Mouse (Mus musculus) Patski (cell line): ENCODE measurements around the gene Zbtb46. TPM values are rescaled to one million over a fixed set of nuclear protein-coding genes. Genes with fewer than 3 reads are reported as not detected.

ENCODE experiments used
- ATAC-seq: fragments of 100-300 bp; one replicate; pipeline ENCODE4 v1.8.0; 2021
- CTCF ChIA-PET: fragments of 350-600 bp; sonication (Branson Sonifier 250); formaldehyde crosslinking; loops from one replicate; lab custom pipeline; 2022; ENCODE audit warnings: inconsistent platforms; lab: Charles Lee
- POLR2A ChIA-PET: fragments of 350-600 bp; sonication (Branson Sonifier 250); formaldehyde crosslinking; loops from one replicate; lab custom pipeline; 2022; ENCODE audit warnings: antibody characterized with exemption, inconsistent platforms; lab: Charles Lee
- DNase-seq: peaks from one replicate; pipeline ENCODE4 v3.0.0-alpha.2; 2011; ENCODE audit warnings: low read depth, low spot score
- H3K27me3 ChIP-seq: fragments of 371-371 bp; one replicate; pipeline ENCODE4 v1.5.1; 2021
- CTCF ChIP-seq: fragments of 100-300 bp; IDR thresholded peaks from one replicate; pipeline ENCODE4 v1.5.1; 2021
- in situ Hi-C: fragments of 300-500 bp; cut with MboI; formaldehyde crosslinking; loops from 3 replicates; pipeline ENCODE4 v1.11.1; 2018; ENCODE audit warnings: low pct_unique_long_range_greater_than_20kb, mixed read lengths
- polyA plus RNA-seq: library from polyadenylated mRNA; unstranded; gene quantifications from one replicate; pipeline ENCODE4 v1.2.3, GENCODE M21; 2021

The Zbtb46 gene
- polyA plus RNA-seq, 1 experiment from 2014 or later: 9.4 TPM

- no peaks in the 10 kb centered on the region for H3K27me3 ChIP-seq
- ChIA-PET POLR2A (interaction anchor here (0.7 kb wide), 2 partner anchors 130 to 290 kb away, joined by 3 to 4 read pairs; partner anchors contain the start of gene Dnajc5), CTCF (interaction anchor here (0.8 to 4.7 kb wide), 5 partner anchors 13 to 288 kb away, joined by 3 to 23 read pairs (median 7); no protein-coding TSS in a partner anchor)
- ATAC-seq: peak; percentile 34
- no peak for DNase-seq
- in situ Hi-C loops: loop anchor here (5.0 kb wide), 1 partner anchor 187 kb away; no protein-coding TSS in a partner anchor
- no peak for TF ChIP-seq CTCF
These were observed 68.9 kb downstream of the Zbtb46 start for GRCm38 (mm10) chr2:181390136-181390870.

- ATAC-seq (no peak), DNase-seq (no peak)
- CTCF ChIA-PET: interaction anchor here (1.8 kb wide), 1 partner anchor 11 kb away, joined by 13 read pairs; no protein-coding TSS in a partner anchor
- TF ChIP-seq CTCF: no peak
- POLR2A ChIA-PET: no interaction called here
- no peaks in the 10 kb centered on the region for H3K27me3 ChIP-seq
- in situ Hi-C loops: no loop called here
These were observed 72.5 kb downstream of the Zbtb46 start for GRCm38 (mm10) chr2:181386663-181387210.

- ChIA-PET POLR2A (interaction anchor here (0.5 kb wide), 1 partner anchor 209 kb away, joined by 5 read pairs; no protein-coding TSS in a partner anchor), CTCF (interaction anchor here (0.9 to 1.8 kb wide), 2 partner anchors 10 to 80 kb away, joined by 3 to 13 read pairs; no protein-coding TSS in a partner anchor)
- DNase-seq: no peak
- H3K27me3 ChIP-seq: no peaks in the 10 kb centered on the region
- TF ChIP-seq CTCF: no peak
- in situ Hi-C loops: no loop called here
- no peak for ATAC-seq
These were observed 73.3 kb downstream of the Zbtb46 start for GRCm38 (mm10) chr2:181385885-181386284.

- CTCF ChIA-PET: interaction anchor here (0.9 to 1.3 kb wide), 2 partner anchors 9 to 81 kb away, joined by 3 to 4 read pairs; no protein-coding TSS in a partner anchor
- no peak for DNase-seq
- no peaks in the 10 kb centered on the region for H3K27me3 ChIP-seq
- POLR2A ChIA-PET: interaction anchor here (0.5 kb wide), 1 partner anchor 210 kb away, joined by 5 read pairs; no protein-coding TSS in a partner anchor
- in situ Hi-C loops: no loop called here
- TF ChIP-seq CTCF: no peak
- no peak for ATAC-seq
These were observed 74.3 kb downstream of the Zbtb46 start for GRCm38 (mm10) chr2:181384919-181385391.

- DNase-seq (no peak), ATAC-seq (no peak)
- ChIA-PET CTCF (interaction anchor here (1.3 to 1.8 kb wide), 2 partner anchors 8 to 10 kb away, joined by 4 to 7 read pairs; no protein-coding TSS in a partner anchor), POLR2A (no interaction called here)
- no peak for TF ChIP-seq CTCF
- no peaks in the 10 kb centered on the region for H3K27me3 ChIP-seq
- in situ Hi-C loops: no loop called here
These were observed 74.8 kb downstream of the Zbtb46 start for GRCm38 (mm10) chr2:181384463-181384862.

GRCm38 (mm10) chr2:181381631-181382306 lies 77.5 kb downstream of the Zbtb46 start:
- TF ChIP-seq CTCF: no peak
- ATAC-seq (no peak), DNase-seq (no peak)
- ChIA-PET CTCF (interaction anchor here (0.9 to 1.3 kb wide), 2 partner anchors 10 to 24 kb away, joined by 3 to 5 read pairs; no protein-coding TSS in a partner anchor), POLR2A (no interaction called here)
- H3K27me3 ChIP-seq: no peaks in the 10 kb centered on the region
- in situ Hi-C loops: no loop called here

GRCm38 (mm10) chr2:181381107-181381506 lies 78.1 kb downstream of the Zbtb46 start:
- in situ Hi-C loops: no loop called here
- ChIA-PET CTCF (interaction anchor here (0.9 to 1.3 kb wide), 2 partner anchors 11 to 24 kb away, joined by 3 to 5 read pairs; no protein-coding TSS in a partner anchor), POLR2A (no interaction called here)
- no peak for TF ChIP-seq CTCF
- DNase-seq (no peak), ATAC-seq (no peak)
- H3K27me3 ChIP-seq: no peaks in the 10 kb centered on the region

- in situ Hi-C loops: no loop called here
- ChIA-PET POLR2A (no interaction called here), CTCF (no interaction called here)
- ATAC-seq (no peak), DNase-seq (no peak)
- H3K27me3 ChIP-seq: no peaks in the 10 kb centered on the region
- no peak for TF ChIP-seq CTCF
These were observed 79.0 kb downstream of the Zbtb46 start for GRCm38 (mm10) chr2:181380251-181380650.

- ATAC-seq (no peak), DNase-seq (no peak)
- in situ Hi-C loops: no loop called here
- ChIA-PET POLR2A (no interaction called here), CTCF (interaction anchor here (0.9 to 1.1 kb wide), 2 partner anchors 13 to 14 kb away, joined by 3 to 5 read pairs; no protein-coding TSS in a partner anchor)
- H3K27me3 ChIP-seq: no peaks in the 10 kb centered on the region
- TF ChIP-seq CTCF: no peak
These were observed 79.4 kb downstream of the Zbtb46 start, which contains the start of gene Lime1 for GRCm38 (mm10) chr2:181379778-181380177. Lime1 (plus strand) TSS chr2:181380078.

- TF ChIP-seq CTCF: no peak
- H3K27me3 ChIP-seq: no peaks in the 10 kb centered on the region
- POLR2A ChIA-PET: no interaction called here
- CTCF ChIA-PET: interaction anchor here (0.6 to 0.9 kb wide), 2 partner anchors 9 to 12 kb away, joined by 3 to 5 read pairs; no protein-coding TSS in a partner anchor
- in situ Hi-C loops: no loop called here
- DNase-seq (no peak), ATAC-seq (peak; percentile 94)
These were observed 80.5 kb downstream of the Zbtb46 start for GRCm38 (mm10) chr2:181378701-181379100.
